Mouse (Mus musculus) ES-CJ7 (cell line): ENCODE results near the gene Glipr1l1.
"Not testable (repeated sequence)": the region's sequence is repeated elsewhere in the genome, so short reads cannot be mapped to it uniquely, and the experiment has no call there.

Experiments
- DNase-seq: peaks from one replicate; pipeline ENCODE4 v3.0.0; 2011; ENCODE audit warnings: low read depth, low spot score

The Glipr1l1 gene

GRCm38 (mm10) chr10:112059702-112060582, at the start of gene Glipr1l1:
Gene Glipr1l1, plus strand, starts transcription at chr10:112060189.
- peak; percentile 83 for DNase-seq

GRCm38 (mm10) chr10:112023585-112023984, 36.4 kb upstream of the Glipr1l1 start:
- no peak for DNase-seq

- not testable (repeated sequence) for DNase-seq
Observed at GRCm38 (mm10) chr10:112028689-112029088, 31.3 kb upstream of the Glipr1l1 start.

GRCm38 (mm10) chr10:112043523-112043922, 16.5 kb upstream of the Glipr1l1 start:
- not testable (repeated sequence) for DNase-seq

GRCm38 (mm10) chr10:112044283-112044682, 15.7 kb upstream of the Glipr1l1 start:
- DNase-seq, result not testable (repeated sequence)

- DNase-seq, result peak; percentile 5
Observed at GRCm38 (mm10) chr10:112051220-112051619, 8.8 kb upstream of the Glipr1l1 start.

- DNase-seq, result not testable (repeated sequence)
Observed at GRCm38 (mm10) chr10:112051956-112052355, 8.0 kb upstream of the Glipr1l1 start.

- DNase-seq, result not testable (repeated sequence)
Observed at GRCm38 (mm10) chr10:112060583-112060934, 570 bp downstream of the Glipr1l1 start.

- DNase-seq, result no peak
Observed at GRCm38 (mm10) chr10:112080044-112080443, 20.1 kb downstream of the Glipr1l1 start.

GRCm38 (mm10) chr10:112083157-112083556, 23.2 kb downstream of the Glipr1l1 start, which contains the start of gene Glipr1l2:
Gene Glipr1l2, plus strand, starts transcription at chr10:112083354.
- no peak for DNase-seq

GRCm38 (mm10) chr10:112105785-112106184, 45.8 kb downstream of the Glipr1l1 start:
- DNase-seq, result peak; percentile 58

- no peak for DNase-seq
Observed at GRCm38 (mm10) chr10:112110401-112110800, 50.4 kb downstream of the Glipr1l1 start.

GRCm38 (mm10) chr10:112125090-112125489, 65.1 kb downstream of the Glipr1l1 start:
- not testable (repeated sequence) for DNase-seq

GRCm38 (mm10) chr10:112127682-112128230, 67.8 kb downstream of the Glipr1l1 start:
- DNase-seq, result not testable (repeated sequence)
